Comparison of ENCODE assay signal across 20 mouse cellular contexts in the genomic region with DNA sequence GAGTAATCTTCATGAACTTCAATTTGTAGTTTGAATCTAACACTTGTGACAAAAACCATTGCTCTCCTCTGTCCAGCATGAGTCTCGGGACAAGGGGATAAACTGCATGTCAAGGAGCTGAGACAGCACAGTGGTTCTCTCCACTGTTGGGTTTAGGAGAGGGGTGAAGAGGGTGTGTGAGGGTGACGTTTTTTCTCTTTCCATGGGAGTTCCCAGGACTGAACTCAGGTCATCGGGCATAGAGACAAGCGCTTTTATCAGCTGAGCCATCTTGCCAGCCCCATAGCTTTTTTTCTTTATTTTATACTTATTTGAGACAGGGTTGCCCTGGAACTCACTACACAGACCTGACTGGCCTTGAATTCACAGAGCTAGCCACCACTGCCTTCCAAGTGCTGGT.
"Had no signal": no experiment of that assay in that cellular context is flagged by ENCODE, and none has a peak within 500 bp of the region (broad histone marks: within the 10 kb centered on the region; RNA-seq: fewer than 3 reads in every experiment).

No protein-coding gene starts in this region.

- DNase-seq: kidney, postnatal 14 days; kidney, postnatal 4 days; left cerebral cortex, postnatal 4 days; liver, embryonic 13.5 days; lung, adult 2 months; lung, postnatal 14 days; lung, postnatal 4 days; midbrain, embryonic 14.5 days; right cerebral cortex, adult 18-20 months; right cerebral cortex, postnatal 14 days; right cerebral cortex, postnatal 4 days; spleen, adult 18-20 months; thymus, adult 18-20 months; thymus, postnatal 36 days had no signal

- H3K4me3 ChIP-seq: limb, embryonic 12.5 days; limb, embryonic 15.5 days; liver, embryonic 13.5 days; neural tube, embryonic 12.5 days; neural tube, embryonic 15.5 days; stomach, embryonic 15.5 days had no signal

- H3K9me3 ChIP-seq: limb, embryonic 12.5 days; limb, embryonic 15.5 days; liver, embryonic 13.5 days; neural tube, embryonic 12.5 days; neural tube, embryonic 15.5 days; stomach, embryonic 15.5 days had no signal

- H3K27ac ChIP-seq: liver, embryonic 13.5 days; neural tube, embryonic 12.5 days; neural tube, embryonic 15.5 days had no signal

- H3K4me2 ChIP-seq: limb, embryonic 12.5 days; limb, embryonic 15.5 days; liver, embryonic 13.5 days; midbrain, embryonic 11.5 days; neural tube, embryonic 12.5 days; neural tube, embryonic 15.5 days; stomach, embryonic 15.5 days had no signal

- H3K9ac ChIP-seq: limb, embryonic 12.5 days; limb, embryonic 15.5 days; liver, embryonic 13.5 days; neural tube, embryonic 12.5 days; neural tube, embryonic 15.5 days; stomach, embryonic 15.5 days had no signal

- H3K27me3 ChIP-seq: limb, embryonic 12.5 days; limb, embryonic 15.5 days; liver, embryonic 13.5 days; neural tube, embryonic 12.5 days; neural tube, embryonic 15.5 days; stomach, embryonic 15.5 days had no signal
